Mouse (Mus musculus): ENCODE results near the gene Adam11.

DNA sequence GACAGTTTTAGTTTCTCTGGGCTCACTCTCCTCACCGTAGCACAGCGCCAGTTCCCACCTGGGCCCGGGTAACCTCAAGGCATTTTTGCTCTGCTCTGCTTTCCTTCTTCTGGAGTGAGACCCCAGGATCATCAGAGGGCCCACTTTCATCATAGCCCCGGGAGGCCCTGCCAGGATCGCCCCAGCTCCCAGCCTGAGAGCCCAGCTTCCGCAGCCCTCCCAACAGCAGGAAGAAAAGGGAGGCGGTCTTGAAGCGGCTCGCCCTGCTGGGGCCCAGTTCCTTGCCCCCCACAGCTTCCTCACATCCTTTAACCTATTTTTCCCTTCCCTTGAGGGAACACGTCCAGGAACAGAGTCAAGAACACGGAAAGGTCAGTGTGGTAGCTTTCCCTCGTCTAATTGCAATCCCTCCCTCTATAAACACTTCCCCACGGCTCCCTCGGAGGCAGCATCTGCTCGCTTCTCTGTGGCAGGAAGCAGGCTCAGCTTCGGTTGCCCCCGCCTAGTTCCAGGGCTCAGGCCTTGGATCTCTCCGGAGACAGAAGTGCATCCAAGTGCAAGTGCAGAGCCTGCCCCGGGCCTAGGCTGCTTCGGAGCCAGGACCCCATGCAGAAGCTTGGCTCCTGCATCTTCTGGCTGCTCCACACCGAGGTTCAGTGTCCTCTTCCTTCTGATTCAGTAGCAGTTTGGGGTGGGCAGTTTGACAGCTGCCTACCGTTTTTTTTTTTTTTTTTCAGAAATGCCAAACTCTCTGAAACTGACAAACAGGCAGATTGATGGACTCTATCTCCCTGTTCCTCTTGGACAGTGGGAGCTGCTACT is 19.9 kb upstream of the Adam11 start:
- TF ChIP-seq CTCF (IDR thresholded peaks at IDR 0.05; ENCODE audit: extremely low read depth, insufficient read length, insufficient replicate concordance, low read depth, low read length) (no peak), POLR2A (IDR thresholded peaks at IDR 0.05; ENCODE audit: low read depth, low read length) (no peak)
